In genomic region chr1:178276054-178276911, GRCm38 (mm10) we compare ENCODE assay signal across 7 mouse cellular contexts. TPM values are rescaled to one million over a fixed set of nuclear protein-coding genes. Genes with fewer than 3 reads are reported as not detected.
DNase-seq lines count a peak whose midpoint lies in the region; ATAC-seq and TF ChIP-seq lines count a peak whose summit lies in the region.

No protein-coding gene starts in this region.

- peak; percentile 70 for DNase-seq in brain, embryonic 18.5 days (ENCODE audit: low read depth, low spot score)
- peak; percentile 78 for DNase-seq in limb, embryonic 14.5 days (ENCODE audit: low spot score)
- peak; percentile 91 for DNase-seq in midbrain, embryonic 14.5 days

- no peaks in the 10 kb centered on the region for H3K36me3 ChIP-seq in embryonic facial prominence, embryonic 13.5 days
- no peaks in the 10 kb centered on the region for H3K36me3 ChIP-seq in heart, embryonic 12.5 days
- no peaks in the 10 kb centered on the region for H3K36me3 ChIP-seq in kidney, embryonic 15.5 days
- H3K36me3 ChIP-seq in limb, embryonic 14.5 days (ENCODE audit: control insufficient read depth, insufficient read depth, low read length): no peaks in the 10 kb centered on the region
- no peaks in the 10 kb centered on the region for H3K36me3 ChIP-seq in midbrain, embryonic 14.5 days (ENCODE audit: control insufficient read depth, insufficient read depth, low read length)
- H3K36me3 ChIP-seq in stomach, embryonic 16.5 days (ENCODE audit: control insufficient read depth, insufficient read depth, low read length): no peaks in the 10 kb centered on the region

- H3K4me2 ChIP-seq in embryonic facial prominence, embryonic 13.5 days: peak overlapping the region; percentile 77
- H3K4me2 ChIP-seq in heart, embryonic 12.5 days: peak overlapping the region; percentile 81
- peak overlapping the region; percentile 94 for H3K4me2 ChIP-seq in kidney, embryonic 15.5 days
- peak overlapping the region; percentile 72 for H3K4me2 ChIP-seq in limb, embryonic 14.5 days (replicated peaks; ENCODE audit: low read depth, low read length, severe bottlenecking)
- peak overlapping the region; percentile 68 for H3K4me2 ChIP-seq in midbrain, embryonic 14.5 days (ENCODE audit: low read length)
- peak overlapping the region; percentile 79 for H3K4me2 ChIP-seq in stomach, embryonic 16.5 days (ENCODE audit: low read depth, low read length)

- H3K4me1 ChIP-seq in embryonic facial prominence, embryonic 13.5 days: 0 out of 2 replicates have a peak, but pooled peaks cover 5% of the 10 kb centered on the region
- H3K4me1 ChIP-seq in heart, embryonic 12.5 days (replicated peaks): no peaks in the 10 kb centered on the region
- peaks cover 20% of the 10 kb centered on the region for H3K4me1 ChIP-seq in kidney, embryonic 15.5 days
- H3K4me1 ChIP-seq in limb, embryonic 14.5 days (ENCODE audit: control insufficient read depth, insufficient read depth, low read length): peaks cover 3% of the 10 kb centered on the region; the same call in 1 of the 2 replicates
- H3K4me1 ChIP-seq in midbrain, embryonic 14.5 days (ENCODE audit: control insufficient read depth, insufficient read depth, low read length): no peaks in the 10 kb centered on the region
- 0 out of 2 replicates have a peak, but pooled peaks cover 4% of the 10 kb centered on the region for H3K4me1 ChIP-seq in stomach, embryonic 16.5 days (ENCODE audit: control insufficient read depth, insufficient read depth, low read length)

- H3K27ac ChIP-seq in embryonic facial prominence, embryonic 13.5 days: peak overlapping the region; percentile 77
- H3K27ac ChIP-seq in heart, embryonic 12.5 days (ENCODE audit: poor library complexity, severe bottlenecking): 0 out of 2 replicates have a peak overlapping the region, but pooled peaks have one; percentile 14
- peak overlapping the region; percentile 45; the same call in 1 of the 2 replicates for H3K27ac ChIP-seq in kidney, embryonic 15.5 days
- peak overlapping the region; percentile 85 for H3K27ac ChIP-seq in limb, embryonic 14.5 days (replicated peaks; ENCODE audit: low read depth, low read length)
- H3K27ac ChIP-seq in midbrain, embryonic 14.5 days (replicated peaks; ENCODE audit: low read depth, low read length): peak overlapping the region; percentile 91
- peak overlapping the region; percentile 22; the same call in 1 of the 2 replicates for H3K27ac ChIP-seq in stomach, embryonic 16.5 days (ENCODE audit: low read length)

- peak overlapping the region; percentile 69 for H3K4me3 ChIP-seq in embryonic facial prominence, embryonic 13.5 days
- H3K4me3 ChIP-seq in heart, embryonic 12.5 days: peak overlapping the region; percentile 70
- peak overlapping the region; percentile 72 for H3K4me3 ChIP-seq in kidney, embryonic 15.5 days (replicated peaks)
- H3K4me3 ChIP-seq in limb, embryonic 14.5 days (replicated peaks; ENCODE audit: low read length): peak overlapping the region; percentile 67
- peak overlapping the region; percentile 57 for H3K4me3 ChIP-seq in midbrain, embryonic 14.5 days (replicated peaks; ENCODE audit: low read depth, low read length)
- H3K4me3 ChIP-seq in stomach, embryonic 16.5 days (replicated peaks; ENCODE audit: low read length): peak overlapping the region; percentile 58

- ATAC-seq in embryonic facial prominence, embryonic 13.5 days (ENCODE audit: insufficient number of reproducible peaks, insufficient read depth, low FRiP score, low TSS enrichment, low read depth): peak; percentile 79
- ATAC-seq in heart, embryonic 12.5 days (ENCODE audit: insufficient number of reproducible peaks, low FRiP score): peak; percentile 78
- ATAC-seq in kidney, embryonic 15.5 days (replicated peaks; ENCODE audit: low FRiP score): peak; percentile 82
- ATAC-seq in limb, embryonic 14.5 days (ENCODE audit: low FRiP score, low read depth): peak; percentile 88
- ATAC-seq in midbrain, embryonic 14.5 days (ENCODE audit: low FRiP score, low TSS enrichment): peak; percentile 87
- peak; percentile 88 for ATAC-seq in stomach, embryonic 16.5 days (ENCODE audit: insufficient read depth, low FRiP score)

- H3K9ac ChIP-seq in embryonic facial prominence, embryonic 13.5 days: peak overlapping the region; percentile 84
- H3K9ac ChIP-seq in heart, embryonic 12.5 days: peak overlapping the region; percentile 86
- peak overlapping the region; percentile 69 for H3K9ac ChIP-seq in kidney, embryonic 15.5 days
- peak overlapping the region; percentile 93 for H3K9ac ChIP-seq in limb, embryonic 14.5 days (ENCODE audit: low read depth, low read length, severe bottlenecking)
- H3K9ac ChIP-seq in midbrain, embryonic 14.5 days (replicated peaks; ENCODE audit: low read length): peak overlapping the region; percentile 81
- peak overlapping the region; percentile 82 for H3K9ac ChIP-seq in stomach, embryonic 16.5 days (ENCODE audit: low read length)

- no peaks in the 10 kb centered on the region for H3K27me3 ChIP-seq in embryonic facial prominence, embryonic 13.5 days
- no peaks in the 10 kb centered on the region for H3K27me3 ChIP-seq in heart, embryonic 12.5 days (replicated peaks)
- H3K27me3 ChIP-seq in kidney, embryonic 15.5 days: peaks cover 4% of the 10 kb centered on the region; the same call in 1 of the 2 replicates
- H3K27me3 ChIP-seq in limb, embryonic 14.5 days (ENCODE audit: control insufficient read depth, insufficient read depth, low read length): no peaks in the 10 kb centered on the region
- no peaks in the 10 kb centered on the region for H3K27me3 ChIP-seq in midbrain, embryonic 14.5 days (ENCODE audit: control insufficient read depth, insufficient read depth, low read length)
- H3K27me3 ChIP-seq in stomach, embryonic 16.5 days (ENCODE audit: control insufficient read depth, insufficient read depth, low read length): no peaks in the 10 kb centered on the region; the same call in 1 of the 2 replicates

- under 1% methylated on average over 77 of the region's 87 CpGs for WGBS in embryonic facial prominence, embryonic 13.5 days
- WGBS in heart, embryonic 12.5 days: under 1% methylated on average over 73 of the region's 87 CpGs
- under 1% methylated on average over 78 of the region's 87 CpGs for WGBS in kidney, embryonic 15.5 days
- WGBS in limb, embryonic 14.5 days: under 1% methylated on average over 38 of the region's 87 CpGs
- under 1% methylated on average over 87 of the region's 87 CpGs for WGBS in midbrain, embryonic 14.5 days
- under 1% methylated on average over 78 of the region's 87 CpGs for WGBS in stomach, embryonic 16.5 days

- no peak for TF ChIP-seq POLR2A in limb, embryonic 14.5 days (IDR thresholded peaks at IDR 0.05; ENCODE audit: borderline replicate concordance, extremely low read depth, insufficient read depth, insufficient read length)

- H3K9me3 ChIP-seq in embryonic facial prominence, embryonic 13.5 days: no peaks in the 10 kb centered on the region
- H3K9me3 ChIP-seq in heart, embryonic 12.5 days (replicated peaks): no peaks in the 10 kb centered on the region; the same call in 1 of the 2 replicates
- no peaks in the 10 kb centered on the region for H3K9me3 ChIP-seq in kidney, embryonic 15.5 days (replicated peaks)
- H3K9me3 ChIP-seq in limb, embryonic 14.5 days (ENCODE audit: control insufficient read depth, low read length): no peaks in the 10 kb centered on the region
- no peaks in the 10 kb centered on the region for H3K9me3 ChIP-seq in midbrain, embryonic 14.5 days (ENCODE audit: control insufficient read depth, low read length)
- H3K9me3 ChIP-seq in stomach, embryonic 16.5 days (replicated peaks; ENCODE audit: control insufficient read depth, low read length): no peaks in the 10 kb centered on the region

RNA-seq across cellular contexts. Expression of gene Cox20, which starts 42.6 kb away (rescaled TPM):
- 167 TPM in 2 replicates for polyA plus RNA-seq in embryonic facial prominence, embryonic 13.5 days (2015; fragmentation: Nextera tagmentation; extraction: Ambion mirVana)
- polyA plus RNA-seq in heart, embryonic 12.5 days (2016; fragmentation: Nextera tagmentation; extraction: Ambion mirVana): 200 and 201 TPM in 2 replicates
- polyA plus RNA-seq in kidney, embryonic 15.5 days (2015; fragmentation: Nextera tagmentation; extraction: Ambion mirVana): 139 and 149 TPM in 2 replicates
- 53.3 and 72.8 TPM in 2 replicates for polyA plus RNA-seq in limb, embryonic 14.5 days (2012; rRNA removed)
- polyA plus RNA-seq in limb, embryonic 14.5 days (2014; fragmentation: Nextera tagmentation; extraction: Ambion mirVana): 116 and 118 TPM in 2 replicates
- polyA plus RNA-seq in midbrain, embryonic 14.5 days (2014; fragmentation: Nextera tagmentation; extraction: Ambion mirVana): 124 and 139 TPM in 2 replicates
- polyA plus RNA-seq in stomach, embryonic 16.5 days (2015; fragmentation: Nextera tagmentation; extraction: Ambion mirVana): 107 and 139 TPM in 2 replicates

Comparison
In these comparisons a context has a peak if more than half of its experiments do, and no peak if none do; other contexts are left out.
1. Peak in every context shown above with its lines: DNase-seq, ATAC-seq, H3K4me3 ChIP-seq and H3K27ac ChIP-seq.
2. H3K27ac ChIP-seq: peak in every context shown above with its lines; median percentile 91 in midbrain, embryonic 14.5 days; 85 in limb, embryonic 14.5 days; 77 in embryonic facial prominence, embryonic 13.5 days; 45 in kidney, embryonic 15.5 days; 22 in stomach, embryonic 16.5 days; 14 in heart, embryonic 12.5 days.